Mouse (Mus musculus) megakaryocyte, adult 5-6 weeks (primary cell): ENCODE data around the gene Fzr1. TPM values are rescaled to one million over a fixed set of nuclear protein-coding genes. Genes with fewer than 3 reads are reported as not detected.

ENCODE experiments used
- ATAC-seq: 2 replicates; pipeline ENCODE4 v1.8.0; 2016; ENCODE audit warnings: mild to moderate bottlenecking, inconsistent platforms; ENCODE audit not compliant: poor library complexity, severe bottlenecking
- total RNA-seq, 2 experiments: library from RNA; stranded (forward) in 1 of 2; stranded (reverse) in 1 of 2; fragments of 153-499, 151-499 nt in 1 of 2; fragments of 221-1000, 200-1000 nt in 1 of 2; gene quantifications; 2 replicates each; pipeline versions ENCODE4 v1.2.3 to v1.2.4; 2015 to 2017

Fzr1 gene
- total RNA-seq, 2 experiments from 2014 or later, result 20.9 to 22.7 TPM

DNA sequence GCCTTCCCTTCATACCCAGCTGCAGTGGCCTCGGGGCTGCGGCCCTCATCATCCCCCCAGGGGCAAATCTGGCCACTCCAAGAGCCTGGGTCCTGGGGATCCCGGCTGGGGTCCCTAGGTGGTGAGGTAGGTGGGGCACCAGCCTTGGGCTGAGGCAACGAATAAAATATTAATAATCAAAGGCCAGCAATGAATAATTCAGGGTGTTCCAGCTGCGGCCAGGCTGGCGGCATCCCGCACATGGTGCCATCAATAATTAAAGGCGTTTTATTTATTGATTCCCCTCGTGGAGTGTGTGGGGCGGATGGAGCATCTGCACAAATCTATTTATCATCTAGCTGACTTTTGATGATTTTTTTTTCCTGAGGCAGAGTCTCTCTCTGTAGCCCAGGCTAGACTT, 25.2 kb upstream of the Fzr1 start:
- ATAC-seq, result no peak

DNA sequence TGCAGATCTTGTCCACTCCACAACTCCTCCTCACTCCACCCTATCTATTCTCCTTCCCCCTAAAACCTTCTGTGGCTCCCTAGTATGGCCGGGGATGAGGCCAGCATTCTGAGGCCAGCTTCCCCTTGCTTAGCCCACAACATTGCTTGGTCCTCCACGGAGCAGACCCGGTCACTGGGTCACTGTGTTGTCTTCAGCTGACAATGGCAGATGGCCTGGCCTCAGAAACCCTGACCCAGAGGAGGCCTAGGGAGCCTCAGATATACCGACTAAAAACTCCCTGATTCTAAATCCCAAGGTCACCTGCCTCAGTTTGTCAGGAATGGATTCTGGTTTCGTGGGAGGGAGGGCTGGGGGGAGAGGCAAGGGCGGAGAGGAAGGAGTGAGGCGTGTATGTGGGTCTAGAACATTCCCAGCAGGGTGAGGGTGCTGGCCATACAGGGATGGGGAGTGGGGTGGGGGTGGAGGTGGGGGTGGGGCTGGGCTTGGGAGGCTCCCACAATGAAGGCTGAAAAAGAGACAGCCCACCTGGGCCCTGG, 24.0 kb upstream of the Fzr1 start:
- no peak for ATAC-seq

DNA sequence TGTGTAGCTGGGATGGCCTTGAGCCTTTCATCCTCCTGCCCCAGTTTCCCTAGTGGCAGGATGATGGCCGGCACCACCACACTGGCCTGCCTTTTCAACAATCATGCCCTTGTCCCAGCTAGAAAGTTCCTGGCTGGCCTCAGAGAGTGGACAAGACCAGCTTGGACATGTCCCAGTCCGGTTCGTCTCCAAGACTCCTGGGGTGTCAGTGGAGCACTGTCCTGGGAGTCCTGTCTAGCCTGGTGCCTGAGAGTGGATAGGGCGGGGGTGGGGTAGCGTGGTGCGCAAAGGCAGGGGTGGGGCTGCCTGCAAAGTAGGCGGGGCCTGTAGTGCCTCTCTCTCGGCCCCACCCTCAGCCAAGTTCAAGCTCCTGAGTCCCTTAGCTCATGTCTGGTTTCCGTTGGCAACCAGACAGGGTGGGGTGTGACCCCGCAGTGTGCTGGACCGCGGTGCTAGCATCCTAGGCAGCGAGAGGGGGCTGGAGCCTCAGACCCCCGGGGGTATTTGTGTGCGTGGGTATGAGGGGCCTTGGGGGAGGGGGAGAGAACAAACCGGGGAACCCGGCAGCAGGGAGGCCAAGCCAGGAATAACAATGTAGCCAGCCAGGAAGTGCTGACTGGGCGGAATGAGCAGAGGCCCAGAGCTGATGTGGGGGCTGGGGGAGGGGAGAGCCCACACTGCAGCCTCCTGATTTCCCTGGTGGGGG, 23.4 kb upstream of the Fzr1 start:
- ATAC-seq, result 0 out of 2 replicates have a peak, but pooled peaks have one; percentile 19

DNA sequence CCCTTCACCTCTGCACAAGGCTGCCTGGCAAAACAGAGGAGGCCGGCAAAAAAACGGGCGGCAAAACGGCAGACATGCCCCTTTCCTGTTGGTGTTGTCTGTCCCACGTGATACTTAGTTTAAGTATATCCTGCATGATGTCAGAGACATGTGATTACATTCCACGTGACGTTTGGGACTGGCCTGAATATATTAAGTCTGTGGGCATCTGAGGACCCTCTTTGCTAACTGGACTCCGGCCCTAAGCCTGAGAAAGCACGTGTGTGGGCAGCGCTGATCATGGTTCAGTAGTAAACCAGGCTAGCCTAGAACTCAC, 22.8 kb upstream of the Fzr1 start:
- no peak for ATAC-seq

DNA sequence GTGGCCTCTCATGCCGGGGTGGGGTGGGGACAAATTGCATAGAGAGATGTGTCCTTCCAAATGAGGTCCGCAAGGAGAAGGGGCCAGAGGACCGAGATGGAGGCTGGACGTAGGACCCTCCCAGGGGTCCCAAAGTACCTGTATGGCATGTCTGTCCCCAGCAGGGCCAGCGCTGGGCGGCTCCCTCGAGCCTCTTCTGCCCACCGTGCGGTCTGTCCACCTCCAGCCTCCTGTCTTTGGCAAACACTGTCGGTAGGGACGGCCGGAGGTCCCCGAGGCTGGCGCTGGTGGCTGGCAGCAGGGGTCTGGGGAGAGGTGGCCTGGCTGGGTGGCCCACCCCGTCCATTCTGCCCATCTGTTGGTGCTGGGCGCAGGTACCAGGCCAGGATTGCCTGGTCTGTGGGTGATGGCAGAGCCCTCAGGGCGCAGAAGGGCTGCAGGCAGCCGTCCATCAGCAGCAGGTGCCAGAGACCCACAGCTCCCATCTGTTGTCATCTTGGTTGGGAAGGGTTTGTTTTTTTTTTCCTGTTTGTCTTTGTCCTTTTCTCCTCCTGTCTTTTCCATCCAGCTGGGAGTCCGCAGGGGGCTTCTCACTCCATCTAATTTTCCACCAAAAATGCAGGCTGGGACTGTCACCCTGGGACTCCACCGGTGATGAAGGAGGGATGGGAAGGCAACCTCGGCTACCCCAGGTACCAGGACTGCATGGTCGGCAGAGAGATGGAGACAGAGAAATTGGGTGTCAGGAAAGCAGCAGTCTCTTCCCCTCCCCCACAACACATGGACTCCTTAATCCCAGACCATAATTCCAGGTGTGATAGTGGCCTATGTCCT, 22.3 kb upstream of the Fzr1 start:
- no peak for ATAC-seq

- no peak for ATAC-seq
These were observed 21.5 kb upstream of the Fzr1 start for GRCm38 (mm10) chr10:81399798-81400308.

GRCm38 (mm10) chr10:81399296-81399695, 21.0 kb upstream of the Fzr1 start:
- no peak for ATAC-seq

GRCm38 (mm10) chr10:81396749-81397148, 18.4 kb upstream of the Fzr1 start:
- ATAC-seq, result no peak

GRCm38 (mm10) chr10:81395865-81396264, 17.5 kb upstream of the Fzr1 start:
- no peak for ATAC-seq

- peak; percentile 78 for ATAC-seq
These were observed 16.8 kb upstream of the Fzr1 start for GRCm38 (mm10) chr10:81395127-81395526.

DNA sequence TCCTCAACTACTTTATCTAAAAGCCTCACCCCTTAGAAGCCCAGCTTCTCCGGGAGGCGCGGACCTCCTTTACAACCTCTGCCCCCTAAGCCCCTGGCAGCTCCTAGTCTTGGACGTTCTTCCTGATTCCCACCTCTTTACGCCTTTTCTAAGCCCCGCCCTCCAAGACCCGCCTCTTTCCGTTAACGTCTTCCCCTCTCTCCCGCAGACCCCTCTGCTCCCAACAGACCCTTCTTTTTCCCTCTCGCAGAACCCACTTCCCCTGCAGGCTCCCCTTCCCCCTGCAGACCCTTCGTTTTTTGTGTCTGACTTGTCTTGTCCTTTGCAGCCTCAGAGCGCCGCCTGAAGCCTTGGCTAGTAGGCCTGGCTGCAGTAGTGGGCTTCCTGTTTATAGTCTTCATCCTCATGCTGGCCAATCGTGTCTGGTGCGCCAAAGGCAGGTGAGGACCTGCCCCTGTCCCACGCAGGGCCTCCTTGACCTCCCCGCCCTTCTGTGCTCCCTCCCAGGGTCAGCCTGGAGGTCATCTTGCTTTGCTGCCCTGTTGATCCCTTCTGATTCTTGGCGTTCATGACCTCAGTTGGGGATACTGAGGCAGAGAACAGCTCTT, 15.2 kb upstream of the Fzr1 start:
- ATAC-seq, result peak; percentile 41

GRCm38 (mm10) chr10:81392781-81393185, 14.5 kb upstream of the Fzr1 start, which contains the start of gene Smim24:
Gene Smim24, plus strand, starts transcription at chr10:81393051.
- ATAC-seq, result no peak

DNA sequence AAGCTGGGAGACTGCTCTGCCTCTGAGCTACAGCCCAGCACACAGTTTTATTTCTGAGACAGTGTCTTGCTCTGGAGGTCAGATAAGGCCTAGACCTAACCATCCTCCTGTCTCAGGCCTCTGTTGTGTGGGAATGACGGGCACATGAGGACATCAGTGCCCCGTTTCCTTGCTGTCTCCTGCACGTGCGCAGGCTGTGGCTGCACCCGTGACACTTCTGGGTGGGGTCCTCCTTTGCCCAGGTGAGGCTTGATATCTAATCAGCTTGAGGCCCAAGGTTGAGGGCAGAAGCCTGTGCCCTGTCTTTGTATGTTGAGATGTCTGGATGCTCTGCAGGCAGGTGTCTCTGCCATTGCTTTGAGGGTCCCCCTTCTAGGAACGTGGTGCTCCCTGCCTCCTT, 14.0 kb upstream of the Fzr1 start:
- no peak for ATAC-seq

DNA sequence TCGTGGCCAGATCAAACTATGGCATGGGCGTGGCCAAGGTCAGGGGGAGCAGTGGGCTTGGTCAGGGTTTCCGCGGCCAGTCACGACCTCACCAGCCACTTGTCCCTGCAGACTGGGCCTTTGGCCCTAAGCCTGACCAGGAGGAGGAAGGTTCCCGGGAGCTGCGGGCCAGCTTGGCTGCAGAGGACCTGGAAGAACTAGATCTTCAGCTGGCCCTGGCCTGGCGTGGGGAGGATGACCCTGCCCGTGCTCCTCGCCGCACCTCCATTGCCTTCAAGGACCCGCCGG, 12.3 kb upstream of the Fzr1 start:
- ATAC-seq, result no peak

- ATAC-seq, result peak; percentile 83
These were observed 11.7 kb upstream of the Fzr1 start for GRCm38 (mm10) chr10:81389801-81390677.

GRCm38 (mm10) chr10:81389373-81389772, 11.1 kb upstream of the Fzr1 start:
- ATAC-seq, result no peak

DNA sequence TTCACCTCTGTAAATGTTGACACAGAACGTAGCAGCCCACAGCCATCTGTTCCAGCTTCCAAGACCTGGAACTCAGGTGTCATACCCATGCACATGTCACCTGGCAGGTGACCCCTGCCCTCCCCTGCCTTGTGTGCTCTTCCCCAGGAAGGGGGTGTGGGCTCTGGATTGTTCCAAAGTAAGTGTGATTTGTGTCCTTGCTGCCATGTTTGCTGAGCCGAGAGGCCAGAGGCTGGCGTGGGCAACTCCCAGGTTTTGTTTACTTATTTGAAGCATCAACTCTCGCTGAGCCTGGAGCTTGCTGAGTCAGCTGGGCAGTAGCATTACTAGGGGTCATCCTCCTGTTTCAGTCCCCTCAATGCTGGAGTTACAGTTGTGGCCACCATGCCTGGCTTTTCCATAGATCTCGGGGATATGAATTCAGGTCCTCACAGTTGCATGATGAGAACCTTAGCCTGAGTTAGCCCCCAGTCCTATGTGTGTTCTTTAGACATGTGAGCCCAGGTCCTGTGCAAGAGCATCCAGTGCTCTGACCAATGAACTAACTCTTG, 10.3 kb upstream of the Fzr1 start, which contains the start of gene Gm48552:
TSS of gene Gm48552 (plus strand) at position 501 of the 551 bp plus-strand sequence.
- no peak for ATAC-seq

DNA sequence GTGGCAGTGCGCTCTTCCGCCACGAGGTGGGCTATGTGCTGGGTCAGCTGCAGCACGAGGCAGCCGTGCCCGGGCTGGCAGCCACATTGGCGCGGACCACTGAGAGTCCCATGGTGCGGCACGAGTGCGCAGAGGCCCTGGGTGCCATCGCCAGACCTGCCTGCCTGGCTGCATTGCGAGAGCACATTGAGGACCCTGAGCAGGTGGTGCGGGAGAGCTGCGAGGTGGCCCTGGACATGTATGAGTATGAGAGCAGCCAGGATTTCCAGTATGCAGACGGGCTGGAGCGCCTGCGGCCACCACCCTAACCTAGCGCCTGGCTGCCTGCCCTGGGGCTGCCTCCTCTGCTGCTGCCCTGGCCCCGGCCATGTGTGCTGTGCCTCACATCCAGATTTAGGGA, 9.4 kb upstream of the Fzr1 start:
- no peak for ATAC-seq

DNA sequence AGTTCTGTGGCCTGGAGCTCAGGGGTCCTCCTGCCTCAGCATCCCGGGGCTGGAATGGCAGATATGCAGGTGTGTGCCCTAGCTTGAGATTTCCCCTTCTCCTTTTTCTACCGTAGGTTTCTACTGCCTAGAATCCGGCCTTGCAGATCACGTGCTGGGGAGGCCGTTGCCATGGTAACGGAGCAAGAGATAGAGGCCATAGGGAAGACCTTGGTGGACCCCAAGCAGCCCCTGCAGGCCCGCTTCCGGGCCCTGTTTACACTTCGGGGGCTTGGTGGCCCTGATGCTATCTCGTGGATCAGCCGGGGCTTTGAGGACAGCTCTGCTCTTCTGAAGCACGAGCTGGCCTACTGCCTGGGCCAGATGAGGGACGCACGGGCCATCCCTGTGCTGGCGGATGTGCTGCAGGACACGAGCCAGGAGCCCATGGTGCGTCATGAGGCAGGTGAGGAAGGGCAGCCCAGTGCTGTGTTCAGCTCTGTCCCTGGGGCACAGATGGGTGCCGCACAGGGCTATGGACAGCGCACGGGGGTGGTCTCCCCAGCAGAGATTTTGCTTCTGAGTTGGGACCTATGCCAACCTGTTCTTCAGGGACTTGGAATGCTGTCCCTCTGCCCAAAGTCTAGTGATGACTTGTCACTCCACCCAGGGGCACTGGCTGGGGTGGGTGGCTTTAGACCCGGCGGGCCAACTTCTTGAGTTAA, 7.4 kb upstream of the Fzr1 start:
- ATAC-seq, result no peak

- ATAC-seq, result peak; percentile 14; the same call in 1 of the 2 replicates
These were observed 6.3 kb upstream of the Fzr1 start for GRCm38 (mm10) chr10:81384605-81384982.
